Mouse (Mus musculus) olfactory bulb, adult 2 months (tissue): ENCODE measurements around the gene Emc1.

Experiments used
- CTCF ChIP-seq: fragments of 200-500 bp; IDR thresholded peaks from 2 replicates; pipeline ENCODE4 v1.5.1; 2012; ENCODE audit warnings: low read depth, mild to moderate bottlenecking, low read length, moderate library complexity; ENCODE audit not compliant: insufficient read depth
- POLR2A ChIP-seq: fragments of 200-500 bp; IDR thresholded peaks from 2 replicates; pipeline ENCODE4 v1.6.1; 2012; ENCODE audit warnings: mild to moderate bottlenecking, low read depth, low read length, moderate library complexity; ENCODE audit not compliant: insufficient read depth

- no peak for TF ChIP-seq POLR2A
- TF ChIP-seq CTCF = no peak
These were observed 37.2 kb downstream of the Emc1 start for GRCm38 (mm10) chr4:139389557-139389956.
